Mouse (Mus musculus): Measurements from ENCODE around the gene Plpp3. TPM values are rescaled to one million over a fixed set of nuclear protein-coding genes. Genes with fewer than 3 reads are reported as not detected.

Plpp3 gene
- polyA plus RNA-seq, 1 experiment from 2014 or later = 66.4 TPM

DNA sequence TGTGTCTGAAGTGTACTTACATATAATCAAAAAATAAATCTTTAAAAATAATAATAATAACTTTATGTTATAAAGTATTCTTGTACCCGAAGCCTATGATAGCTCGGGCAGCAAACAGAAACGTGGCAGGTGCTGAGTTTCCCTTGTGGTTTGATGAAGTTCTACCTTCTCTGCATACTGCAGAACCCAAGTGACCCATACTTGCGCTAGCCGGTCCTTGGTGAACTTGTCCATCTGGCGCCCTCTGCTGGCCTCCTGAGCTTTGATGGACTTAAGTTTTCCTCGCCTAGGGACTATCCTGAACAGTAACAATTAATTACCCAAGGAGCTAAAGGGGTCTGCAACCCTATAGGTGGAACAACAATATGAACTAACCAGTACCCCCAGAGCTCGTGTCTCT lies 34.7 kb upstream of the Plpp3 start:
- 49% methylated on average over 8 of the region's 8 CpGs for WGBS
- Histone ChIP-seq H3K9ac (replicated peaks) (no peak overlapping the region), H3K4me1 (no peaks in the 10 kb centered on the region)

DNA sequence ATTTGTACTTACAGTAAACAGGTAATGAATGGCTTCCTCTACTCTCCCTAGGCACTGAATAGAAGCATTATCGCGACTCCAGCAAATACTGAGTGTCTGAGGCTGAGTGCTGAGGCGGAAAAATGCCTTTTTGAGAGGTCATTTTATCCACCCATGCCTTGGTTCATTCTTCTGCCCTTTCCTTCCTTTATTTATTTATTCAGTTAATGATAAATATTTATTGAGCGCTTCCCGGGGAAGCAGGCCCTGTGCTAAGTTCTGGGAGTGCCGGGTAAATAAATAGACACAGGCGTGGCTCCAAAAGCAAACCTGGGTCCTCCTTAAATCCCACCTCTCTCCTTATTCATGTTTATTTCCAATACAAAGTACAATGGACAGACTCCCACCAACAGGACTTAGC lies 27.9 kb upstream of the Plpp3 start:
- Histone ChIP-seq H3K4me3 (no peak overlapping the region), H3K4me1 (no peaks in the 10 kb centered on the region), H3K9ac (replicated peaks) (no peak overlapping the region), H3K4me2 (replicated peaks) (no peak overlapping the region), H3K27me3 (no peaks in the 10 kb centered on the region), H3K9me3 (no peaks in the 10 kb centered on the region), H3K27ac (replicated peaks) (no peak overlapping the region), H3K36me3 (no peaks in the 10 kb centered on the region)
- WGBS = 77% methylated on average over 7 of the region's 7 CpGs
- no peak for ATAC-seq (ENCODE audit: low FRiP score, low read depth)

More for the DNA sequence above, 34.7 kb upstream of the Plpp3 start:
- Histone ChIP-seq H3K36me3 (no peaks in the 10 kb centered on the region), H3K27ac (replicated peaks) (no peak overlapping the region), H3K4me3 (no peak overlapping the region), H3K4me2 (replicated peaks) (no peak overlapping the region), H3K27me3 (no peaks in the 10 kb centered on the region), H3K9me3 (no peaks in the 10 kb centered on the region)
- no peak for ATAC-seq (ENCODE audit: low FRiP score, low read depth)

- WGBS = 76% methylated on average over 9 of the region's 9 CpGs
- Histone ChIP-seq H3K4me1 (no peaks in the 10 kb centered on the region), H3K4me2 (replicated peaks) (no peak overlapping the region), H3K9me3 (no peaks in the 10 kb centered on the region), H3K27ac (replicated peaks) (no peak overlapping the region), H3K4me3 (no peak overlapping the region), H3K27me3 (no peaks in the 10 kb centered on the region), H3K9ac (replicated peaks) (no peak overlapping the region), H3K36me3 (no peaks in the 10 kb centered on the region)
- no peak for ATAC-seq (ENCODE audit: low FRiP score, low read depth)
Observed at GRCm38 (mm10) chr4:105131756-105132314, 25.3 kb upstream of the Plpp3 start.

- H3K4me1 ChIP-seq = no peaks in the 10 kb centered on the region
- H3K9ac ChIP-seq (replicated peaks) = no peak overlapping the region
- no peak overlapping the region for H3K4me2 ChIP-seq (replicated peaks)
- no peak for ATAC-seq (ENCODE audit: low FRiP score, low read depth)
- H3K36me3 ChIP-seq = no peaks in the 10 kb centered on the region
- no peak overlapping the region for H3K4me3 ChIP-seq
- no peak overlapping the region for H3K27ac ChIP-seq (replicated peaks)
- H3K9me3 ChIP-seq = no peaks in the 10 kb centered on the region
- WGBS = 83% methylated on average over 4 of the region's 4 CpGs
- no peaks in the 10 kb centered on the region for H3K27me3 ChIP-seq
Observed at GRCm38 (mm10) chr4:105133350-105134050, 23.6 kb upstream of the Plpp3 start.

GRCm38 (mm10) chr4:105149492-105149891 lies 7.7 kb upstream of the Plpp3 start:
- no peaks in the 10 kb centered on the region for H3K36me3 ChIP-seq
- no peak overlapping the region for H3K4me3 ChIP-seq
- no peaks in the 10 kb centered on the region for H3K9me3 ChIP-seq
- WGBS = 88% methylated on average over 7 of the region's 7 CpGs
- H3K27ac ChIP-seq (replicated peaks) = no peak overlapping the region
- H3K4me2 ChIP-seq (replicated peaks) = no peak overlapping the region
- H3K27me3 ChIP-seq = no peaks in the 10 kb centered on the region
- 0 out of 2 replicates have a peak, but pooled peaks cover 3% of the 10 kb centered on the region for H3K4me1 ChIP-seq
- ATAC-seq (ENCODE audit: low FRiP score, low read depth) = no peak
- no peak overlapping the region for H3K9ac ChIP-seq (replicated peaks)

GRCm38 (mm10) chr4:105151911-105152690 lies 5.0 kb upstream of the Plpp3 start:
- Histone ChIP-seq H3K4me2 (replicated peaks) (no peak overlapping the region), H3K9me3 (no peaks in the 10 kb centered on the region), H3K4me3 (no peak overlapping the region), H3K27ac (replicated peaks) (no peak overlapping the region), H3K9ac (replicated peaks) (no peak overlapping the region), H3K36me3 (no peaks in the 10 kb centered on the region), H3K27me3 (no peaks in the 10 kb centered on the region), H3K4me1 (0 out of 2 replicates have a peak, but pooled peaks cover 3% of the 10 kb centered on the region)
- WGBS = 45% methylated on average over 14 of the region's 14 CpGs
- ATAC-seq (ENCODE audit: low FRiP score, low read depth) = no peak; the same call in 1 of the 2 replicates

- H3K4me2 ChIP-seq (replicated peaks) = no peak overlapping the region
- no peak overlapping the region for H3K4me3 ChIP-seq
- no peak overlapping the region for H3K27ac ChIP-seq (replicated peaks)
- 0 out of 2 replicates have a peak, but pooled peaks cover 3% of the 10 kb centered on the region for H3K4me1 ChIP-seq
- H3K9ac ChIP-seq (replicated peaks) = no peak overlapping the region
- no peaks in the 10 kb centered on the region for H3K9me3 ChIP-seq
- no peaks in the 10 kb centered on the region for H3K27me3 ChIP-seq
- 81% methylated on average over 3 of the region's 3 CpGs for WGBS
- H3K36me3 ChIP-seq = no peaks in the 10 kb centered on the region
- no peak for ATAC-seq (ENCODE audit: low FRiP score, low read depth)
Observed at GRCm38 (mm10) chr4:105153227-105153626, 3.9 kb upstream of the Plpp3 start.

DNA sequence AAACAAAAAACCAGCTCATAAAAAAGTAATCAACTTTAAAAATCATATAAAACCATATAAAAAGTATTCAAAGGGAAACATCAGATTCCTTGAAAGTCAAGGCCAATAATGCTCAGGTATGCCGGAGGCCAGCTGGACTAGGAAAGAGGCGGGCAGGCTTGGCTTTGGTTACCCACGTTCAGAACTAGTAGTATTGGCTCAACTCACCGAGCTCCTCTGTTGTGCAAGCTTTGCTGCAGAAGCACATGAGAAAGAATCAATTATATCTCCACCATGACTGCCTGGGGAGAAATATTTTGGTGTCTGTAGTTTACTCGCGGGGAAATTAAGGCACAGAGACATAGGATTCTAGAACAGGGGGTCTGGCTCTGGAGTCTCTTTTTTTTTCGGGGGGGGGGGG lies 866 bp upstream of the Plpp3 start:
- 0 out of 2 replicates have a peak, but pooled peaks cover 6% of the 10 kb centered on the region for H3K36me3 ChIP-seq
- H3K4me2 ChIP-seq (replicated peaks) = no peak overlapping the region
- peaks cover 20% of the 10 kb centered on the region for H3K4me1 ChIP-seq
- no peak overlapping the region for H3K4me3 ChIP-seq
- no peaks in the 10 kb centered on the region for H3K9me3 ChIP-seq
- no peak for ATAC-seq (ENCODE audit: low FRiP score, low read depth)
- 0 out of 2 replicates have a peak overlapping the region, but pooled peaks have one; percentile 93 for H3K27ac ChIP-seq (replicated peaks)
- H3K27me3 ChIP-seq = no peaks in the 10 kb centered on the region
- 86% methylated on average over 7 of the region's 7 CpGs for WGBS
- no peak overlapping the region for H3K9ac ChIP-seq (replicated peaks)

GRCm38 (mm10) chr4:105156955-105157275 lies 232 bp upstream of the Plpp3 start:
- no peak overlapping the region for H3K9ac ChIP-seq (replicated peaks)
- no peaks in the 10 kb centered on the region for H3K27me3 ChIP-seq
- no peaks in the 10 kb centered on the region for H3K9me3 ChIP-seq
- H3K36me3 ChIP-seq = peaks cover 10% of the 10 kb centered on the region; the same call in 1 of the 2 replicates
- peak overlapping the region; percentile 89 for H3K4me3 ChIP-seq
- H3K27ac ChIP-seq (replicated peaks) = peak overlapping the region; percentile 93
- H3K4me1 ChIP-seq = peaks cover 25% of the 10 kb centered on the region
- peak overlapping the region; percentile 72 for H3K4me2 ChIP-seq (replicated peaks)
- WGBS = 2% methylated on average over 4 of the region's 4 CpGs
- peak; percentile 5; the same call in 1 of the 2 replicates for ATAC-seq (ENCODE audit: low FRiP score, low read depth)

DNA sequence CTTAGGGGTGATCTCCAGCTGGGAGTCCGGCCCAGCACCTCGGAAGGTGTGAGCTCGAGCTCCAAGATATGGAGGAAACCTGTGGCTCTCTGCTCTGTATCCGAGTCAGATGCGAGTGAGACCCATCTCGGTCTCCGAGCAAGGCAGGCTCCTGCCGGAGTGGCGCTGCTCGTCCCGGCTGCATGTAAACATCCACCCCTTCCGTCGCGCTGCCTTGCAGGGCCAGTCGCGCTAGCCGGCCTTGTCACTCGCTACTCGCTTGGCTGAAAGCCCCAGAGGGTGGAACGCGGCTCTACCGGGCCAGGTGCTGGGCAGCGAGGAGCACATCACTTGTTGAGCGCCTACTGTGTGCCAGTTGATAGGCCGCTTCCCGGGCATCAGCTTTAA lies 1.0 kb downstream of the Plpp3 start:
- Histone ChIP-seq H3K9ac (replicated peaks) (peak overlapping the region; percentile 93), H3K4me2 (replicated peaks) (peak overlapping the region; percentile 72), H3K9me3 (no peaks in the 10 kb centered on the region), H3K27ac (replicated peaks) (peak overlapping the region; percentile 93), H3K4me3 (peak overlapping the region; percentile 89), H3K4me1 (peaks cover 29% of the 10 kb centered on the region), H3K36me3 (peaks cover 10% of the 10 kb centered on the region; the same call in 1 of the 2 replicates), H3K27me3 (no peaks in the 10 kb centered on the region)
- under 1% methylated on average over 26 of the region's 26 CpGs for WGBS
- peak; percentile 76 for ATAC-seq (ENCODE audit: low FRiP score, low read depth)

DNA sequence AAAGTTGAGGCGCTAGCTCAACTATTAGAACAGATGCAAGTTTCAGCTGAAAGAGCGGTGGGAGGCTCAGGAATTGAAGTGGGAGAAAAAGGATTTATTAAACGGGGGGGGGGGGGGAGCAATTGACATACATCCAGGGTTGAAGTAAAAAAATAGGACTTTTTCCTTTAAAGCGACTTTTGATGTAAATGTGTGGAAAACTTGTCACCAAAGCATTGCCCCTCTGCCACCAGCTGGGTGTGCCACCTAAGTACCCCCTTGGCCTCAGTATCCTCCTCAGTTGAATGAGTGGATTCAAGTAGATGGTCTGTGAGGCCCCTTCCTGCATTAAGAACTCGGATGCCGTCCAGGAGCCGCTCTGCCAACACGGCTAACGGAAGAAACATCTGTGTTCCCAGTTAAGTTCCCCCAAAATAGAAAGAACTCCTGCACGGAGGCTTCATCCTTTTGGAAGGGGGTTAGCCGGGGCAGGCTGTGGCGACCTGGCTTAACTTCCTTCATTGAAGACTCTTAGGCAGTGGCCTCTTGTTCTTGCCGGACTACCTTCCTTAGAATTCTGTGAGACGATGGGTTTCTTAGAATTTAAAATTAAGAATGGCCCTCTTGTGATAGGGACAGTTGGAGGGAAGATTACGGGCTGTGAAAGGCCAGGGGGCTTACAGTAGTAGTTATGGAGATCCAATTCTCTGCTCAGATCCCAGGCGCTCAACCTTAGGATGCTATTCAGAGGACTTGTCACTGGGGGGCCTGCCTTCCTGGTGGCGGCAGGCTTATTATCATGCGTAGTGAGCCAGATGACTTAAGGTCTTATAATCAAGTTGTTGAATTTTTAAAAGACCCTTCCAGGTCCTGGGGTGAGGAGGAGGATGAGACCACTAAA lies 1.7 kb downstream of the Plpp3 start:
- H3K9ac ChIP-seq (replicated peaks) = peak overlapping the region; percentile 93
- peak overlapping the region; percentile 93 for H3K27ac ChIP-seq (replicated peaks)
- peaks cover 34% of the 10 kb centered on the region for H3K4me1 ChIP-seq
- no peaks in the 10 kb centered on the region for H3K9me3 ChIP-seq
- no peaks in the 10 kb centered on the region for H3K27me3 ChIP-seq
- WGBS = 1% methylated on average over 18 of the region's 18 CpGs
- H3K4me3 ChIP-seq = peak overlapping the region; percentile 89
- peak overlapping the region; percentile 72 for H3K4me2 ChIP-seq (replicated peaks)
- H3K36me3 ChIP-seq = peaks cover 10% of the 10 kb centered on the region; the same call in 1 of the 2 replicates
- no peak for ATAC-seq (ENCODE audit: low FRiP score, low read depth)

All from midbrain, embryonic 12.5 days (tissue).